Mouse (Mus musculus): ENCODE results near the gene Kcnj4.

Gene Kcnj4

DNA sequence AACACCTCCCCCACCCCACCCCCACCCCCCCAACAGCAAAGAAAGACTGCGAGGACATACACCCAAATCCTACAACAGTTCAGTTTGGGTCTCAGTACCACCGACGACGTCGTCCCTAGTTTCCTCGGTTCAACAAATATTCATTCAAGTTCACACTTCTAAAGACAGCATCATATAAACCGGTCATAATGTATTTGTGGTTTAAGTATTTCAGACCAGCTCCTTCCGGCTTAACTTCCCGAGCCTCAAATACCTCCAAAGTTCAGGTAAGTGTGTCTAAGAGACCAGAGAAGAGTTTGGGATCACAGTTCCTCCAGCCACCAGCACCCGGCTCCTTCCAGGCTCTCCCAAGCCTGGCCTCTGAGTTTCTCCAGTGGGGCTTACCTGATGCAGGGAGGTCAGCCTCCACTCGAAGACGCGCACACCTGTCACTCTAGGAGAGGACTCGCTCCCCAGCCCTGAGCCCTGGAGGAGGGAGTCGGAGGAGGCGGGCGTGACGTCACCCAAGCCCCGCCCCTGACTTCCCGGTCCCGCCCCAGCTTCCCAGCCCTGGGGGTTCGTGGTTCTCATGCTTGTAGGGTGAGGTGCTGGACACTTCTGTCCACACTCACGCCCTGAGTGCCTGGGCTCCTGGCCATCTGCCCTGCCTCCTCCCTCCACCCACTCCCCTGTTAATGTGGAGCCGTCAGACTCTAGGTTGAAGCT lies 49.8 kb downstream of the Kcnj4 start, which contains the start of gene Csnk1e:
TSS of gene Csnk1e (minus strand) at position 461 of the 705 bp plus-strand sequence.
- peak; percentile 78 for DNase-seq (ENCODE audit: extremely low spot score)

DNA sequence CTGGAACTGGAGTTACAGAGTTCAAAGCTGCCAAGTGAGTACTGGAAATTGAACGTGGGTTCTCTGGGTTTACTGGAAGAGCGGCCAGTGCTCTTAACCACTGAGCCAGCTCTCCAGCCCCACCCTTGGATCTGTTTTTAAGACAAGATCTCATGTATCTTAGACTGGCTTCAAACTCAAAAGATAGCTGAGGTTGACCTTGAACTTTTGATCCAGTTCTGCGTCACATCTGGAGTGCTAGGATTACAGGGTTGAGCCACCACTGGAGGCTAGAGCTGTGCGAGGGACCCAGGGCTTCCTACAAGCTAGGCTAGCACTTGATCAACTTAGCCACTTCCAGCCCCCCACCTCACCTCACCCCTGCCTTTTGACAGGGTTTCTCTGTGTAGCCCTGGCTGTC lies 51.2 kb downstream of the Kcnj4 start:
- DNase-seq (ENCODE audit: extremely low spot score), result no peak

- no peak for DNase-seq (ENCODE audit: extremely low spot score)
Observed at GRCm38 (mm10) chr15:79448041-79448440, 57.0 kb downstream of the Kcnj4 start.

GRCm38 (mm10) chr15:79445786-79446654 lies 59.0 kb downstream of the Kcnj4 start:
- no peak for DNase-seq (ENCODE audit: extremely low spot score)

DNA sequence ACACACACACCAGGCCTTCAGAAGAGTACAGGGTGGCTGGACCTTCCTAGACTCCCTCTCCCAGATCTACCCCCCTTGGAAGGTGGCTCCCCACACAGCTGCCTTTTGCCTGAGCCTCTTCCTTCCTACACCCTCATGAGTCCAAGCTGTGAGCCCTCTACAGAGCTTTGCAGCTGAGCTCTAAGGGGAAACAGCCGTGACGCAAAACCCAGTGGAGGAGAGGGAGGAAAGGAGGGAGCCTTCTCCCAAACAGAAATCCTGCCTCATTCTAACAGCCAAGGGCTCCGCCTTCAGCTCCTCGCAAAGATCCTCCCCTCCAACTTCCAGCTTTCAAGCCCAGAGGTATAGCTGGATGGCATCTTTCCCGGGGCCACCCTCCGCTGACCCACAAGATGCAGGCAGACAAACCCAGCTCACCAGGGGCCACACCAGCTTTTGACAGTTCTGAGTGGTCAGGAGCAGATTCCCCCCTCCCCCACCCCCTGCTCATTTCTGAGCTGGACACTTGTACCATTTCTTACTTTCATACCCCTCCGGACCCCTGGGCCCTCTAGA lies 61.1 kb downstream of the Kcnj4 start:
- DNase-seq (ENCODE audit: extremely low spot score), result no peak

- no peak for DNase-seq (ENCODE audit: extremely low spot score)
Observed at GRCm38 (mm10) chr15:79442961-79443518, 62.0 kb downstream of the Kcnj4 start.

- DNase-seq (ENCODE audit: extremely low spot score), result no peak
Observed at GRCm38 (mm10) chr15:79442257-79442611, 62.8 kb downstream of the Kcnj4 start.

GRCm38 (mm10) chr15:79441331-79442256 lies 63.4 kb downstream of the Kcnj4 start:
- peak; percentile 84 for DNase-seq (ENCODE audit: extremely low spot score)

GRCm38 (mm10) chr15:79440651-79441330 lies 64.2 kb downstream of the Kcnj4 start:
- DNase-seq (ENCODE audit: extremely low spot score), result no peak

- no peak for DNase-seq (ENCODE audit: extremely low spot score)
Observed at GRCm38 (mm10) chr15:79440223-79440622, 64.8 kb downstream of the Kcnj4 start.

GRCm38 (mm10) chr15:79439386-79439785 lies 65.7 kb downstream of the Kcnj4 start:
- no peak for DNase-seq (ENCODE audit: extremely low spot score)

DNA sequence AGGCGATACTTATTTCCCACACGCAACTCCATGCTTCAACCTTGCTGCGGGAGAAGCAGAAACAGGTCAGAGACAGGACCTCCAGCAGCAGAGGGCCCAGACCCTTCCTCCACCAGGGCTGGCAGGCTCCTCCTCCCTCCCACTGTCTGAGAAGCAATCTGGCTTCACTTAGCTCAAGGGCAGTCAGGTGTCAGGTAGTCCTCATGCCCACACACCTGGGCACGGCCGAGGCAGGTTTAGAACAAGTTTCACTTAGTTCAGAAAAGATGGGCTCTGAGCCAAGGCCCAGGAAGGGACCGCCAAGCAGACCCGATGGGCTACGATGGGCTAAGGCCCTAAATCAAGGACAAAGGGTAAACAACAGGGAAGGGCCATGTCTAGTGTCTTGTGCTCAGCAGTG lies 66.2 kb downstream of the Kcnj4 start:
- DNase-seq (ENCODE audit: extremely low spot score), result no peak

DNA sequence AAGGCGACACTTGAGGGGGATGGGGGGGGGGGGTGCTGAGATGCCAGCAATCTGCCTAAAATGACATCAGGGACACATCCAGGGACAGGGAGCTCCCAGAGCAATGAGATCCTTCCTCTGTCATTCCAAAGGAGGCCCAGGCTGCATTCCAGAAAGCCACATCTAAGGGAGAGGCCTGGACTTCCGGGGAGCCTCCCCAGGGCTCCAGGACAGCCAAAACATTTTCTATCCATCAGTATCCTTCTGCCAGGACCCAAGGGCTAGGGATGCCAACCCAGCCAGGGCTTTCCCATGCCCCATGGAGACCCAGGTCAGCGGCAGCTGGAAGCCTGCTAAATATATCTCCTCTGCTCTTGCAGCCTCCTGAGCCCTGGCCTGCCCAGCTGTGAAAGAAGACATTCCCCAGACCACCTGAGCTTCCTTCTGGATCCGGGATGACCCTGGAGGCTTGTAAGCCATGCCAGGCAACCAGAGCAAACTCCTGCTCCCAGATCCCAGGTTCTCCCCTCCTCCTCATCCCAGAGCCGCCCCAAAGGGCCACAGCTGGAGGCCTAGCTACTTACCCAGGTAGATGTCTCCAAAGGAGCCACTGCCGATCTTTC lies 66.7 kb downstream of the Kcnj4 start:
- DNase-seq (ENCODE audit: extremely low spot score), result no peak

GRCm38 (mm10) chr15:79437541-79438208 lies 67.4 kb downstream of the Kcnj4 start:
- DNase-seq (ENCODE audit: extremely low spot score), result no peak

DNA sequence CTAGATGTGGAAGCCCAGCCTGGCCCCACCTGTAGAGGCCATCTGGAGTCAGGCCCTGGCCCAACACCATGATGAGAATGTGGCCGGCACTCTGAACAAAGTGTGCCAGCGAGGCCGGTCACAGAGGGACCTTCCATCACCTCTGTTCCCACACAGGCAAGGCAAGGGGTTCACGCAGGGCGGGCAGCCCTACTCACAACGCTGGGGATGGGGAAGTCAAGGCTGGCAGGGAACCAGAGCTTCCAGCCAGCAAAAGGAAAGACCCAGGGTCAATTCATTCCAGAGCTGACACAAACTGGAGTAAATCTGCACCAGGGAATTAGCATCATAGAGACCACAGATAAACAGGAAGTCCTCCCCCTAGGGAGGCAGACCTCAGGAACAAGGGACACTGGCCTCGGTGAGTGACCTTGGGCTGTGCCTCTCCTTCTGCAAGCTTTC lies 68.5 kb downstream of the Kcnj4 start:
- no peak for DNase-seq (ENCODE audit: extremely low spot score)

- peak; percentile 35 for DNase-seq (ENCODE audit: extremely low spot score)
Observed at GRCm38 (mm10) chr15:79435191-79435671, 69.8 kb downstream of the Kcnj4 start.
